Mouse (Mus musculus): ENCODE data around the gene Mdc1.

DNA sequence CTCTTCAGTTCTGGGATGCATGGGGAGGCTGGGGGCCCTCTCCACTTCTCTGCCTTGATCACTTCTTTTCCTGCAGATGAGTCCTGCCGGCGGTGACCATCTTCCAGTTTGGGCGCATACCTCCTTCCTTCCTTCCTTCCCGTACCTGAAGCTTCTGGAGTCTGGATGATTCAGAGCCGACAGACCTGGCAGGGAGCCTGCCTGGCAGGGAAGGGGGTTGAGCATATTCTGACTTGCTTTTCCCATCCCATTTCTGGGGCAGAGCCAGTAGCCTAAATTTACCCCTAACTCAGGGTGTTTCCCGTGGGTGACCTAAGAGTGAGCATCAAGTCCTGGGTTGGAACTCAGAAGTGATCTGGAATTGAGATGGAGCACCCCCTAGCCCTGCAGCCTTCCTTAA lies 33.4 kb downstream of the Mdc1 start:
- no peak for TF ChIP-seq CTCF (IDR thresholded peaks at IDR 0.05; ENCODE audit: extremely low read depth, insufficient read length, insufficient replicate concordance, low read depth, low read length)
- no peak for TF ChIP-seq POLR2A (IDR thresholded peaks at IDR 0.05; ENCODE audit: low read depth, low read length)
